Mouse (Mus musculus): ENCODE results near the gene Snai3. TPM values are rescaled to one million over a fixed set of nuclear protein-coding genes. Genes with fewer than 3 reads are reported as not detected.
A peak's percentile ranks its signal among the peaks of the same experiment; 100 is the strongest.

The Snai3 gene
- polyA plus RNA-seq, 1 experiment: not detected

GRCm38 (mm10) chr8:122475580-122476320 is 15.2 kb upstream of the Snai3 start, which contains the start of the genes Rnf166 and Ctu2:
Rnf166 (minus strand) TSS chr8:122476064.
Ctu2 (plus strand) TSS chr8:122476143.
- H3K4me3 ChIP-seq (replicated peaks; ENCODE audit: control insufficient read depth, low read depth, low read length): peak within 1 kb of the TSS; percentile 89
- WGBS: under 1% methylated on average over 99 of the region's 103 CpGs
- H3K4me1 ChIP-seq (ENCODE audit: control insufficient read depth, insufficient read depth, low read length): peaks cover 8% of the 10 kb centered on the region; the same call in 1 of the 2 replicates
- peak within 1 kb of the TSS; percentile 94 for H3K27ac ChIP-seq (ENCODE audit: control insufficient read depth, insufficient read depth, low read depth, low read length, poor library complexity)
- TF ChIP-seq POLR2A (IDR thresholded peaks at IDR 0.05; ENCODE audit: borderline replicate concordance, control insufficient read depth, low read depth, low read length) (peak; percentile 58; the same call in 1 of the 2 replicates), CTCF (IDR thresholded peaks at IDR 0.05; ENCODE audit: control insufficient read depth, insufficient read depth, low read length) (no peak)

- WGBS: under 1% methylated on average over 16 of the region's 16 CpGs
- Histone ChIP-seq H3K27ac (ENCODE audit: control insufficient read depth, insufficient read depth, low read depth, low read length, poor library complexity) (peak overlapping the region; percentile 94), H3K4me3 (replicated peaks; ENCODE audit: control insufficient read depth, low read depth, low read length) (peak overlapping the region; percentile 89), H3K4me1 (ENCODE audit: control insufficient read depth, insufficient read depth, low read length) (peaks cover 10% of the 10 kb centered on the region; the same call in 1 of the 2 replicates)
- TF ChIP-seq POLR2A (IDR thresholded peaks at IDR 0.05; ENCODE audit: borderline replicate concordance, control insufficient read depth, low read depth, low read length): no peak
- no peak for TF ChIP-seq CTCF (IDR thresholded peaks at IDR 0.05; ENCODE audit: control insufficient read depth, insufficient read depth, low read length)
These were observed 14.5 kb upstream of the Snai3 start for GRCm38 (mm10) chr8:122474951-122475560.

- H3K27ac ChIP-seq (ENCODE audit: control insufficient read depth, insufficient read depth, low read depth, low read length, poor library complexity): peak overlapping the region; percentile 76
- 11% methylated on average over 8 of the region's 8 CpGs for WGBS
- TF ChIP-seq POLR2A (IDR thresholded peaks at IDR 0.05; ENCODE audit: borderline replicate concordance, control insufficient read depth, low read depth, low read length) (no peak), CTCF (IDR thresholded peaks at IDR 0.05; ENCODE audit: control insufficient read depth, insufficient read depth, low read length) (no peak)
- H3K4me3 ChIP-seq (replicated peaks; ENCODE audit: control insufficient read depth, low read depth, low read length): peak overlapping the region; percentile 6
- H3K4me1 ChIP-seq (ENCODE audit: control insufficient read depth, insufficient read depth, low read length): peaks cover 17% of the 10 kb centered on the region; the same call in 1 of the 2 replicates
These were observed 13.4 kb upstream of the Snai3 start for GRCm38 (mm10) chr8:122473911-122474421.

GRCm38 (mm10) chr8:122470691-122471090 is 10.2 kb upstream of the Snai3 start:
- Histone ChIP-seq H3K27ac (ENCODE audit: control insufficient read depth, insufficient read depth, low read depth, low read length, poor library complexity) (peak overlapping the region; percentile 35), H3K4me1 (ENCODE audit: control insufficient read depth, insufficient read depth, low read length) (peaks cover 15% of the 10 kb centered on the region; the same call in 1 of the 2 replicates), H3K4me3 (replicated peaks; ENCODE audit: control insufficient read depth, low read depth, low read length) (peak overlapping the region; percentile 0)
- 28% methylated on average over 5 of the region's 5 CpGs for WGBS
- no peak for TF ChIP-seq POLR2A (IDR thresholded peaks at IDR 0.05; ENCODE audit: borderline replicate concordance, control insufficient read depth, low read depth, low read length)
- TF ChIP-seq CTCF (IDR thresholded peaks at IDR 0.05; ENCODE audit: control insufficient read depth, insufficient read depth, low read length): no peak

- no peak for TF ChIP-seq CTCF (IDR thresholded peaks at IDR 0.05; ENCODE audit: control insufficient read depth, insufficient read depth, low read length)
- TF ChIP-seq POLR2A (IDR thresholded peaks at IDR 0.05; ENCODE audit: borderline replicate concordance, control insufficient read depth, low read depth, low read length): no peak
- Histone ChIP-seq H3K4me1 (ENCODE audit: control insufficient read depth, insufficient read depth, low read length) (peaks cover 15% of the 10 kb centered on the region; the same call in 1 of the 2 replicates), H3K4me3 (replicated peaks; ENCODE audit: control insufficient read depth, low read depth, low read length) (no peak overlapping the region), H3K27ac (ENCODE audit: control insufficient read depth, insufficient read depth, low read depth, low read length, poor library complexity) (peak overlapping the region; percentile 24; the same call in 1 of the 2 replicates)
- WGBS: 44% methylated on average over 10 of the region's 10 CpGs
These were observed 9.4 kb upstream of the Snai3 start for GRCm38 (mm10) chr8:122469965-122470364.

GRCm38 (mm10) chr8:122469407-122469806 is 8.9 kb upstream of the Snai3 start:
- H3K27ac ChIP-seq (ENCODE audit: control insufficient read depth, insufficient read depth, low read depth, low read length, poor library complexity): peak overlapping the region; percentile 24; the same call in 1 of the 2 replicates
- TF ChIP-seq POLR2A (IDR thresholded peaks at IDR 0.05; ENCODE audit: borderline replicate concordance, control insufficient read depth, low read depth, low read length) (no peak), CTCF (IDR thresholded peaks at IDR 0.05; ENCODE audit: control insufficient read depth, insufficient read depth, low read length) (no peak)
- peaks cover 15% of the 10 kb centered on the region; the same call in 1 of the 2 replicates for H3K4me1 ChIP-seq (ENCODE audit: control insufficient read depth, insufficient read depth, low read length)
- WGBS: 75% methylated on average over 6 of the region's 6 CpGs
- no peak overlapping the region for H3K4me3 ChIP-seq (replicated peaks; ENCODE audit: control insufficient read depth, low read depth, low read length)

GRCm38 (mm10) chr8:122467816-122468215 is 7.3 kb upstream of the Snai3 start:
- H3K4me3 ChIP-seq (replicated peaks; ENCODE audit: control insufficient read depth, low read depth, low read length): no peak overlapping the region
- WGBS: 81% methylated on average over 13 of the region's 13 CpGs
- peaks cover 12% of the 10 kb centered on the region; the same call in 1 of the 2 replicates for H3K4me1 ChIP-seq (ENCODE audit: control insufficient read depth, insufficient read depth, low read length)
- TF ChIP-seq POLR2A (IDR thresholded peaks at IDR 0.05; ENCODE audit: borderline replicate concordance, control insufficient read depth, low read depth, low read length): 0 out of 2 replicates have a peak, but pooled peaks have one; percentile 18
- no peak for TF ChIP-seq CTCF (IDR thresholded peaks at IDR 0.05; ENCODE audit: control insufficient read depth, insufficient read depth, low read length)
- no peak overlapping the region for H3K27ac ChIP-seq (ENCODE audit: control insufficient read depth, insufficient read depth, low read depth, low read length, poor library complexity)

- no peak overlapping the region for H3K27ac ChIP-seq (ENCODE audit: control insufficient read depth, insufficient read depth, low read depth, low read length, poor library complexity)
- WGBS: 50% methylated on average over 7 of the region's 7 CpGs
- H3K4me1 ChIP-seq (ENCODE audit: control insufficient read depth, insufficient read depth, low read length): peaks cover 12% of the 10 kb centered on the region; the same call in 1 of the 2 replicates
- no peak overlapping the region for H3K4me3 ChIP-seq (replicated peaks; ENCODE audit: control insufficient read depth, low read depth, low read length)
- TF ChIP-seq CTCF (IDR thresholded peaks at IDR 0.05; ENCODE audit: control insufficient read depth, insufficient read depth, low read length): no peak
- TF ChIP-seq POLR2A (IDR thresholded peaks at IDR 0.05; ENCODE audit: borderline replicate concordance, control insufficient read depth, low read depth, low read length): no peak
These were observed 4.5 kb upstream of the Snai3 start for GRCm38 (mm10) chr8:122464985-122465384.
